Mouse (Mus musculus) embryonic facial prominence, embryonic 14.5 days (tissue): Measurements from ENCODE around the gene Rorb. TPM values are rescaled to one million over a fixed set of nuclear protein-coding genes. Genes with fewer than 3 reads are reported as not detected.

Experiments
- ATAC-seq: fragments of 200-750 bp; cut with Nextera tagmentation; 2 replicates; pipeline ENCODE4 v1.8.0; 2017; ENCODE audit warnings: low read depth, moderate number of reproducible peaks, moderate TSS enrichment
- DNase-seq: peaks from one replicate; pipeline ENCODE4 v3.0.0-alpha.2; 2015; ENCODE audit warnings: low spot score
- H3K27ac ChIP-seq: fragments of 300-500 bp; sonication (generic); replicated peaks from 2 replicates; pipeline ENCODE4 v1.5.1; 2014; ENCODE audit warnings: low read depth, mild to moderate bottlenecking, low read length, moderate library complexity
- H3K27me3 ChIP-seq: fragments of 300-500 bp; sonication (generic); replicated peaks from 2 replicates; pipeline ENCODE4 v1.6.1; 2014; ENCODE audit warnings: low read length; ENCODE audit not compliant: control insufficient read depth, insufficient read depth
- H3K36me3 ChIP-seq: fragments of 300-500 bp; sonication (generic); 2 replicates; pipeline ENCODE4 v1.6.1; 2014; ENCODE audit warnings: low read length, mixed read lengths; ENCODE audit not compliant: control insufficient read depth, insufficient read depth
- H3K4me1 ChIP-seq: fragments of 300-500 bp; sonication (generic); 2 replicates; pipeline ENCODE4 v1.6.1; 2014; ENCODE audit warnings: antibody characterized with exemption, low read length; ENCODE audit not compliant: control insufficient read depth, insufficient read depth
- H3K4me2 ChIP-seq: fragments of 300-500 bp; sonication (generic); 2 replicates; pipeline ENCODE4 v1.6.1; 2014; ENCODE audit warnings: low read depth, mild to moderate bottlenecking, low read length, moderate library complexity, mixed read lengths
- H3K4me3 ChIP-seq: fragments of 300-500 bp; sonication (generic); 2 replicates; pipeline ENCODE4 v1.5.1; 2014; ENCODE audit warnings: low read depth, mild to moderate bottlenecking, low read length
- H3K9ac ChIP-seq: fragments of 300-500 bp; sonication (generic); 2 replicates; pipeline ENCODE4 v1.6.1; 2014; ENCODE audit warnings: low read depth, mild to moderate bottlenecking, low read length, moderate library complexity, mixed read lengths
- H3K9me3 ChIP-seq: fragments of 300-500 bp; sonication (generic); 2 replicates; pipeline ENCODE4 v1.6.1; 2016; ENCODE audit warnings: low read length; ENCODE audit not compliant: control insufficient read depth
- WGBS: fragments of 180-500 bp; shearing (Covaris S2); extraction: QIAGEN DNeasy Blood & Tissue Kit; methylation state at CpG from one replicate; pipeline ENCODE4 v1.1.7; 2014; 5-methylcytosine and 5-hydroxymethylcytosine counted together
- polyA plus RNA-seq: library from polyadenylated mRNA; unstranded; fragments of >200 nt; fragmentation: Nextera tagmentation; extraction: Ambion mirVana; gene quantifications from 2 replicates; pipeline ENCODE4 v1.2.1, GENCODE M21; 2014

The Rorb gene
- polyA plus RNA-seq, 1 experiment from 2014 or later = 0.61 TPM

DNA sequence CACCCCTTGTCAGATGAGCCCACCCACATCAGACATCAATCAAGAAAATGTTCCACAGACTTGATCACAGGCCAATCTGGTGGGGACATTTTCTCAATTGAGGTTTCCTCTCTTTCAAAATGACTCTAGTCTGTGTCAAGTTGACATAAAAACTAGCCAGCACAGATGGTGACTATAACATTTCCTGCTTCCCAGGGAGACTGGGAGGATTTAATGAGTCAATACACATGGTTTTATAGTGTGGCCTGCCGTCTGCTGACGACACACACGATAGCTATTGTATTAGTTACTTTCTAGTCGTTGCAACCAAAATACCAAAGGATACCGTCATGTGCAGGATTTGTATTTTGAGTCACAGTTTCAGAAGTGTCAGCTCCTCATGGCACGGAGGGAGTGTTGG is 169.6 kb downstream of the Rorb start:
- WGBS = 86% methylated on average over 6 of the region's 6 CpGs

DNA sequence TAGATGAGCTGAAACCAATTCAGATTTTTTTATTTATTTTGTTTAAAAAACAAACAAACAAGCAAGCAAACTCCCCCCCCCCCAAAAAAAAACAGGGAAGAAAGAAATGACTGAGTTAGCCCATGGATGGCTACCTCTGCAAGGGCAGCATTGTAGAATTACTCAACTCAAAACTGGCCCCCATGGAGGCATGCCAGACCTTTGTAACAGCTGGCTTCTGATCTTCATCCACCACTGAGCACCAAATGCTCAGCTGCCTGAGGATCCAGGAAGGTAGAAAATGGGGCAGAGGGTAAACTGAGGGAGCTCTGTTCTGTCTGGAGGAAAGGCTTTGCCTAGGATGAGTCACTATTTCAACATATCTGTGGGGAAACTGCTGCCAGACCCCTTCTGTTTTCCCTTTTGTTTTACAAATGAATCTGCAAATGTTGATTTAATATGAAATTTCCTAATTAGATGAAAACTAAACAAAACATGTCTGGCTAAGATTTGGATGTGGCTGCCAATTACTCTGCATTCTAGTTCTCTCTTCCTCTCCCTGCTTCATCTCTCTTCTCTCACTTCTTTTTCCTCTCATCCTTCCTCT is 199.1 kb downstream of the Rorb start:
- Histone ChIP-seq H3K4me2 (no peak overlapping the region), H3K4me1 (no peaks in the 10 kb centered on the region), H3K27ac (no peak overlapping the region), H3K9me3 (no peaks in the 10 kb centered on the region), H3K4me3 (no peak overlapping the region), H3K27me3 (no peaks in the 10 kb centered on the region), H3K9ac (no peak overlapping the region), H3K36me3 (no peaks in the 10 kb centered on the region)
- ATAC-seq = no peak
- DNase-seq = no peak

More for the DNA sequence above, 169.6 kb downstream of the Rorb start:
- Histone ChIP-seq H3K4me1 (no peaks in the 10 kb centered on the region), H3K27me3 (no peaks in the 10 kb centered on the region), H3K9me3 (0 out of 2 replicates have a peak, but pooled peaks cover 4% of the 10 kb centered on the region), H3K36me3 (no peaks in the 10 kb centered on the region), H3K27ac (no peak overlapping the region), H3K4me3 (no peak overlapping the region), H3K9ac (no peak overlapping the region), H3K4me2 (no peak overlapping the region)
- ATAC-seq (no peak), DNase-seq (no peak)

GRCm38 (mm10) chr19:18909641-18910040 is 201.4 kb downstream of the Rorb start:
- Histone ChIP-seq H3K27ac (no peak overlapping the region), H3K4me2 (no peak overlapping the region), H3K4me3 (no peak overlapping the region), H3K4me1 (no peaks in the 10 kb centered on the region), H3K27me3 (no peaks in the 10 kb centered on the region), H3K9ac (no peak overlapping the region), H3K9me3 (no peaks in the 10 kb centered on the region), H3K36me3 (no peaks in the 10 kb centered on the region)
- ATAC-seq (no peak), DNase-seq (no peak)
- 76% methylated on average over 3 of the region's 3 CpGs for WGBS

DNA sequence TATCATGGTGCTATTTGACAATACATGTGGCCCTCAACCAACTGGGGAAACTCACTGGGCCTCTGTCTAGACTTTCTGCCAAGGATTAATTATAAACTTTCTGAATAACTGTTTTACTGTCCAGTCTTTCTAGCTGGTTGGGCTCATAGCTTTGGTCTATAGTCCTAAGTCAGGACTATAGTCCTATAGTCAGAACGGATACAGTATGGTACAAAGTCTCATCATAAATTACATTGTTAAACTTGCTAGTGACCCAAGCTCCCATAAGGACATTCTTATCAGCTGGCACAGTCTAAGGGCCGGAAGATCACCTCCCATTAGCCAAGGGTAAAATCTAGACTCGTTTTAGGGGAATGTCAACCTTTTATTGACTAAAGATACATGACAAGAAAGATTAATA is 205.5 kb downstream of the Rorb start:
- DNase-seq (no peak), ATAC-seq (no peak)
- 76% methylated on average over 3 of the region's 3 CpGs for WGBS
- H3K9ac ChIP-seq = no peak overlapping the region
- no peak overlapping the region for H3K4me3 ChIP-seq
- H3K9me3 ChIP-seq = no peaks in the 10 kb centered on the region
- H3K27me3 ChIP-seq = no peaks in the 10 kb centered on the region
- H3K36me3 ChIP-seq = no peaks in the 10 kb centered on the region
- no peak overlapping the region for H3K4me2 ChIP-seq
- H3K27ac ChIP-seq = no peak overlapping the region
- H3K4me1 ChIP-seq = no peaks in the 10 kb centered on the region

- 92% methylated on average over 6 of the region's 6 CpGs for WGBS
Measured at GRCm38 (mm10) chr19:18902694-18903067, 208.3 kb downstream of the Rorb start.

DNA sequence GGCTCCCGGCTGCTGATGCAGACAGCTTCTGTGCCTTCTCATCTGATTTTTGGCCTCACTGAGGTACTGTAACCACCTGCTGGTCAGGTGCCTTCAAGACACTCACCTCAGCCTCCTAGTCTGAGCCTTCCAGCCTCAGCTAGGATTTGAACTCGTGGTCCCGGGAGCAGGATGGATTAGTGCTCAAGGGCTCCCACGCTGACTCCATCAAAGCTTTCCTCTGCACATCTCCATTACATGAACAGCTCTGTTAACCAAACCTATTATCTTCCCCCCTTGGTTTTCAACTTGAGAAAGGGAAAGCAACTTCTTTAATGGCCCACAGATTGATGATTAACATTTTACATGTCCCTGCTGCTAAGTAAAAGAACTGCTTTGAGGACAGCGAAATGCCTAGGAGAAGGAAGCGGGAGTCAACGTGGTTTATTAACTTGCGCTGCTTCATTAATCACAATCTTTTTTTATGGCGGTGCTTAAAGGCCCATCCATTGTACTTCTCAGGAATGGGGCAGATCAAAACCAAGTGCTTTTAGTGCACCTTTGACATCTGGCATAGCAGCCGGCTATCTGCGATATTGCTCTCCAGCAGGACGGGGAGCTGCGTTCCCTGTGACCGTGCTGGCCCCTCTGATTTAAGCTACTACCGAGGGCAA is 208.8 kb downstream of the Rorb start:
- WGBS = 82% methylated on average over 15 of the region's 15 CpGs
- H3K36me3 ChIP-seq = no peaks in the 10 kb centered on the region
- no peaks in the 10 kb centered on the region for H3K27me3 ChIP-seq
- ATAC-seq = no peak
- H3K4me3 ChIP-seq = no peak overlapping the region
- H3K27ac ChIP-seq = no peak overlapping the region
- H3K9me3 ChIP-seq = no peaks in the 10 kb centered on the region
- H3K4me2 ChIP-seq = no peak overlapping the region
- no peaks in the 10 kb centered on the region for H3K4me1 ChIP-seq
- no peak for DNase-seq
- no peak overlapping the region for H3K9ac ChIP-seq

More at GRCm38 (mm10) chr19:18902694-18903067, 208.3 kb downstream of the Rorb start:
- Histone ChIP-seq H3K27ac (no peak overlapping the region), H3K4me3 (no peak overlapping the region), H3K36me3 (no peaks in the 10 kb centered on the region), H3K9ac (no peak overlapping the region), H3K27me3 (no peaks in the 10 kb centered on the region), H3K9me3 (no peaks in the 10 kb centered on the region), H3K4me1 (no peaks in the 10 kb centered on the region), H3K4me2 (no peak overlapping the region)
- DNase-seq = no peak
- ATAC-seq = no peak

- no peaks in the 10 kb centered on the region for H3K9me3 ChIP-seq
- H3K4me3 ChIP-seq = no peak overlapping the region
- no peak for DNase-seq
- H3K36me3 ChIP-seq = no peaks in the 10 kb centered on the region
- H3K27me3 ChIP-seq = no peaks in the 10 kb centered on the region
- ATAC-seq = no peak
- no peaks in the 10 kb centered on the region for H3K4me1 ChIP-seq
- H3K4me2 ChIP-seq = no peak overlapping the region
- H3K9ac ChIP-seq = no peak overlapping the region
- no peak overlapping the region for H3K27ac ChIP-seq
Measured at GRCm38 (mm10) chr19:18898238-18898637, 212.8 kb downstream of the Rorb start.

DNA sequence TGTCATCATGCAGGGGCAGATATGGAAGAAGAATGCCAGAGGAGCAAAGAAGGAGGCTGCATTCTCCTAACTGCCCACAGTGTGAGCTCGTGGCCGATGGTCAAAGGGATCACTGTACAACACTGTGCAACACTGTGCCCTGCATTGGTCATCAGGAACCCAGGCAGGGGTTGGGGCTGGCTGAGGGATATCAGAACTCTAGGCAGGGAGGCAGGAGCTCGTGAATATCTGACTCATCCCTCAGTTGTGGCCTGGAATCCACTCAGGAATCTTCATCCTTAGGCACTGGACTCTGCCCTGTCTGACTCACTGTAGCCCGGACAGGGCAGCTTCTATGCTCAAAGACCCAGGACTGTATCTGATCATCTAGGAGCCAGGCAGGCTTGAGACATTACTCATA is 220.8 kb downstream of the Rorb start:
- Histone ChIP-seq H3K4me2 (no peak overlapping the region), H3K4me3 (no peak overlapping the region), H3K27me3 (no peaks in the 10 kb centered on the region), H3K9me3 (no peaks in the 10 kb centered on the region), H3K4me1 (peaks cover 5% of the 10 kb centered on the region), H3K9ac (no peak overlapping the region), H3K27ac (no peak overlapping the region), H3K36me3 (no peaks in the 10 kb centered on the region)
- ATAC-seq = no peak
- 78% methylated on average over 4 of the region's 4 CpGs for WGBS
- DNase-seq = no peak

DNA sequence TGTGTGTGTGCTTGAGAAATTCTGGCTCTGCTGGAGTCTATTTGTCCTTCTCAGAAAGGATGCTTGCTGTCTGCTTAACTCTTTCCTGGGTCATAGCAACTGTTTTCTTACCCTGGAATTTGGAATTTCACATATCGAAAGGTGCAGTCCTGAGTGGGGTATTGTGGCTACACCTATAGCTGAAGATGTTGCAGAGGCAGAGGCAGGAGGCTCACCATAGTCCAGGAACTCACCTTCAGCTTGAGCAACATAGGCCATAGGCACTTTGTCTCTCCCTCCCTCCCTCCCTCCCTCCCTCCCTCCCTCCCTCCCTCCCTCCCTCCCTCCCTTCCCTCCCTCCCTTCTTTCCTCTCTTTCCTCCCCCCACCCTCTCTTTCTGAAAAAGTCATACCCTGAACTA is 221.4 kb downstream of the Rorb start:
- no peaks in the 10 kb centered on the region for H3K9me3 ChIP-seq
- H3K4me2 ChIP-seq = peak overlapping the region; percentile 53
- H3K27ac ChIP-seq = no peak overlapping the region
- H3K9ac ChIP-seq = no peak overlapping the region
- H3K27me3 ChIP-seq = no peaks in the 10 kb centered on the region
- H3K36me3 ChIP-seq = no peaks in the 10 kb centered on the region
- WGBS = 76% methylated on average over 1 of the region's 1 CpGs
- ATAC-seq = no peak; the same call in 1 of the 2 replicates
- no peak overlapping the region; the same call in 1 of the 2 replicates for H3K4me3 ChIP-seq
- DNase-seq = no peak
- peaks cover 5% of the 10 kb centered on the region for H3K4me1 ChIP-seq
